Mouse (Mus musculus) heart, embryonic 15.5 days (tissue): ENCODE results near the gene Dnm2. TPM values are rescaled to one million over a fixed set of nuclear protein-coding genes. Genes with fewer than 3 reads are reported as not detected.
A peak's percentile ranks its signal among the peaks of the same experiment; 100 is the strongest.

ENCODE experiments used
- ATAC-seq: fragments of 200-750 bp; cut with Nextera tagmentation; replicated peaks from 2 replicates; pipeline ENCODE4 v1.8.0; 2017; ENCODE audit warnings: low read depth, moderate TSS enrichment; ENCODE audit not compliant: insufficient number of reproducible peaks, insufficient read depth, low FRiP score
- H3K27ac ChIP-seq: fragments of 300-500 bp; sonication (generic); 2 replicates; pipeline ENCODE4 v1.5.1; 2015; ENCODE audit warnings: mild to moderate bottlenecking, inconsistent platforms
- H3K27me3 ChIP-seq: fragments of 300-500 bp; sonication (generic); 2 replicates; pipeline ENCODE4 v1.6.1; 2015; ENCODE audit warnings: inconsistent platforms
- H3K36me3 ChIP-seq: fragments of 300-500 bp; sonication (generic); 2 replicates; pipeline ENCODE4 v1.6.1; 2015; ENCODE audit warnings: mild to moderate bottlenecking, inconsistent platforms
- H3K4me1 ChIP-seq: fragments of 300-500 bp; sonication (generic); replicated peaks from 2 replicates; pipeline ENCODE4 v1.6.1; 2015; ENCODE audit warnings: inconsistent platforms
- H3K4me2 ChIP-seq: fragments of 300-500 bp; sonication (generic); 2 replicates; pipeline ENCODE4 v1.6.1; 2015; ENCODE audit warnings: inconsistent platforms, mild to moderate bottlenecking, moderate library complexity
- H3K4me3 ChIP-seq: fragments of 300-500 bp; sonication (generic); 2 replicates; pipeline ENCODE4 v1.5.1; 2015; ENCODE audit warnings: mild to moderate bottlenecking, inconsistent platforms
- H3K9ac ChIP-seq: fragments of 300-500 bp; sonication (generic); 2 replicates; pipeline ENCODE4 v1.6.1; 2015; ENCODE audit warnings: mild to moderate bottlenecking, inconsistent platforms
- H3K9me3 ChIP-seq: fragments of 300-500 bp; sonication (generic); replicated peaks from 2 replicates; pipeline ENCODE4 v1.6.1; 2016; ENCODE audit warnings: inconsistent platforms
- WGBS: fragments of 180-500 bp; shearing (Covaris S2); methylation state at CpG from one replicate; pipeline ENCODE4 v1.1.7; 2015; ENCODE audit warnings: mixed read lengths; 5-methylcytosine and 5-hydroxymethylcytosine counted together
- polyA plus RNA-seq: library from polyadenylated mRNA; unstranded; fragments of >200 nt; fragmentation: Nextera tagmentation; extraction: Ambion mirVana; gene quantifications from 2 replicates; pipeline ENCODE4 v1.2.1, GENCODE M21; 2015

The Dnm2 gene
- polyA plus RNA-seq, 1 experiment from 2014 or later: 60.0 TPM

DNA sequence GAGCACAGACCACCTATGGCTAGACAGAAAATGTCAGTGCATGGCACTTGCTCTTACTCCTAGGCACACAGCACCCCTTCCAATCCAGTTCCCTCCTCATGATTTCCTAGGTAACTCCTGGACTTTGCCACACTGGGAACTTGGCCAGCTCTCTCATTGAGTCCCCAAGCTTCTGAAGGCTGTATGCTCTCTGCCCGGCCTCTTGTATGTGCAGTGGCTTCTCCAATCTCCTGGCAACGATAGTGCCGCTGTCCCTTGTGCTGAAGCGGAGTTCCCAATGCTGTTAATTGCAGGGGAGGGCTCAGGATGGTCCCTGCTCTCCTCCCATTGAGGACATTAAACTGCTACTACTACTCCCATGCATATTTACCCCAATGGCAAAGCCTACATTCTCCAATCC lies 16.8 kb upstream of the Dnm2 start:
- ATAC-seq: no peak
- no peaks in the 10 kb centered on the region for H3K9me3 ChIP-seq

DNA sequence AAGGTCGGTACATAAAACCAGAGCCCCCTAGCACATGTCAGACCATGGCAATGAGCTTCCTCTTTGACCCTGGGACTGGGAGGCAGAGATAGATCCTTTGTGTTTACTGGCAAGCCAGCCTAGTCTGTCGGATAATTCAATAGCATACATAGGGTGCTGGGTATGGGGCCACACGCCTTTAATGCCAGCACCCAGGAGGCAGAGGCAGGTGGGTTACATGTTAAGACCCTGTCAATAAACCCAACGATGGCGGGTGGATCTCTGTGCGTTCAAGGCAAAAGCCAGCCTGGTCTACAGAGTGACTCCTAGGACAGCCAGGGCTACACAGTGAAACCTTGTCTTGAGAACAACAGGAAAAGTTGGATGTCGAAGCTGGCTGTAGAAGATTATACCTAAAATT lies 16.1 kb upstream of the Dnm2 start:
- H3K36me3 ChIP-seq: peaks cover 33% of the 10 kb centered on the region
- no peak overlapping the region for H3K4me3 ChIP-seq
- WGBS: 73% methylated on average over 7 of the region's 7 CpGs
- ATAC-seq: no peak
- no peak overlapping the region for H3K27ac ChIP-seq
- peaks cover 8% of the 10 kb centered on the region for H3K4me1 ChIP-seq
- no peaks in the 10 kb centered on the region for H3K9me3 ChIP-seq
- no peaks in the 10 kb centered on the region for H3K27me3 ChIP-seq
- no peak overlapping the region for H3K9ac ChIP-seq
- H3K4me2 ChIP-seq: no peak overlapping the region

More for the DNA sequence above, 16.8 kb upstream of the Dnm2 start:
- H3K4me3 ChIP-seq: no peak overlapping the region
- H3K4me2 ChIP-seq: no peak overlapping the region
- H3K27ac ChIP-seq: no peak overlapping the region
- H3K36me3 ChIP-seq: peaks cover 38% of the 10 kb centered on the region
- no peak overlapping the region for H3K9ac ChIP-seq
- peaks cover 11% of the 10 kb centered on the region for H3K4me1 ChIP-seq
- no peaks in the 10 kb centered on the region for H3K27me3 ChIP-seq
- 11% methylated on average over 4 of the region's 4 CpGs for WGBS

DNA sequence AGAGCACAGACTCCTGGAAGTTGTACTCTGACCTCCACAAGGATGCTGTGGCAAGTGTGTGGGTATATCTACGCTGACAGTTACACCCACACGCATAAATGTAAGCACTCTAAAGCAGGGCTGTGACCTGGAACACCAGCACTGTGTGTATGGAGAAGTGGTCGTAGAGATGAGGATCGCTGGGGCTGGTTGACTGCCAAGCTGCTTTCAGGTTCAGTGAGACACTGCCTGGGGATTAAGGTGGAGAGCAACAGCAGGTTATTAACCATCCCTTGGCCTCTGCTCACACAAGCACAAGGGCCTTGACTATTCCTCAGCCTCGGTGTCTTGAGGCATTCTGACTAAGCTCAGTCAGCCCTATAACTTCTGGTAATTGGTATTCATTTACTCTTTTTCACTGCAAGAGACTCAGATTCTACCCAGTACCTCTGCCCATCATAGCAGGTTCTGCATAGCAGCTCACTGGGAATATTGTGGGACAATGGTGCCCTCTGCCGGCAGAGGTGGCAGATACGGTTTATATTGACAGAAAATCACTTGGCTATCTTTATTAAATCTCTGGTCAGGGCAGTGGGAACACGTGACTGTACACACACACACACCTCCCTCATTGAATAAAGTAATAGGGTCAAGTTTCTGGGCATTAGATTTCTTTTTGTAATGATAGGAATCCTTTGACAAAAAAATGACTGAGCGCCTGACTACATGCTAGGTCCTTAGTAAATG lies 15.0 kb upstream of the Dnm2 start:
- Histone ChIP-seq H3K9ac (no peak overlapping the region), H3K27me3 (no peaks in the 10 kb centered on the region), H3K4me1 (peaks cover 8% of the 10 kb centered on the region), H3K27ac (no peak overlapping the region), H3K4me3 (no peak overlapping the region), H3K9me3 (no peaks in the 10 kb centered on the region), H3K36me3 (peaks cover 22% of the 10 kb centered on the region), H3K4me2 (no peak overlapping the region)
- WGBS: 36% methylated on average over 9 of the region's 9 CpGs
- ATAC-seq: no peak

DNA sequence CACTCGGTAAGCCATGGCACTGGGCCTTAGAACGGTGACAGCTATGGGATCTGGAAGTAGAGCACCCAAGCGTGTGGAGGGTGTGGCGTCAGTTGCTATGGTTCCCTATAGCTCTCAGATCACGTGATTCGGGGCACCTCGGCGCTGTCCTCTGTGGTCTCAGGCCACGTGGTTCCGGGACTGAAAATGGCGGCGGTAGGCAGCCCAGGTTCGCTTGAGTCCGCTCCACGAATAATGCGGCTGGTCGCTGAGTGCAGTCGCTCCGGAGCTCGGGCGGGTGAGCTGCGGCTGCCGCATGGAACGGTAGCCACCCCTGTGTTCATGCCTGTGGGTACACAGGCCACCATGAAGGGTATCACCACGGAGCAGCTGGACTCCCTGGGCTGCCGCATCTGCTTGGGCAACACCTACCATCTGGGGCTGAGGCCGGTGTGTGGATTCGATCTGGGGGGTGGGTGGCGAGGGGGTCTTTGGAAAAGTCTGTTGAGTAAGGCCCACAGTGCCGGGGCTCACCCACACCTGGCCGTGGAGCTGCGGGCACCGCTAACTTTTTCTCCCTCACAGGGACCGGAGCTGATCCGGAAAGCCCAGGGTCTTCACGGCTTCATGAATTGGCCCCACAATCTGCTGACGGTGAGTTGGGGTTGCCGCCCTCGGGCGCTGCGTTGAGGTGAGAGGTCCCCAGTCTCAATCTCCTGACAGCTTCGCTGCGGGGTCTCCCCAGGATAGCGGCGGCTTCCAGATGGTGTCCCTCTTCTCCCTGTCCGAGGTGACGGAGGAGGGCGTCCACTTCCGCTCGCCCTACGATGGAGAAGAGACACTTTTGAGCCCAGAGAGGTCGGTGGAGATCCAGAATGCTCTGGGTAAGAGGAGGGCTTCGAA lies 12.8 kb upstream of the Dnm2 start, which contains the start of gene Qtrt1:
Qtrt1 (plus strand) TSS at position 169 of the 882 bp plus-strand sequence.
- peak within 1 kb of the TSS; percentile 45; the same call in 1 of the 2 replicates for H3K27ac ChIP-seq
- no peaks in the 10 kb centered on the region for H3K27me3 ChIP-seq
- H3K4me1 ChIP-seq: peaks cover 8% of the 10 kb centered on the region
- WGBS: 2% methylated on average over 53 of the region's 53 CpGs
- no peaks in the 10 kb centered on the region for H3K9me3 ChIP-seq
- peak within 1 kb of the TSS; percentile 70 for H3K9ac ChIP-seq
- peak; percentile 93 for ATAC-seq
- peak within 1 kb of the TSS; percentile 90 for H3K4me2 ChIP-seq
- peak within 1 kb of the TSS; percentile 73 for H3K4me3 ChIP-seq
- peaks cover 3% of the 10 kb centered on the region; the same call in 1 of the 2 replicates for H3K36me3 ChIP-seq

DNA sequence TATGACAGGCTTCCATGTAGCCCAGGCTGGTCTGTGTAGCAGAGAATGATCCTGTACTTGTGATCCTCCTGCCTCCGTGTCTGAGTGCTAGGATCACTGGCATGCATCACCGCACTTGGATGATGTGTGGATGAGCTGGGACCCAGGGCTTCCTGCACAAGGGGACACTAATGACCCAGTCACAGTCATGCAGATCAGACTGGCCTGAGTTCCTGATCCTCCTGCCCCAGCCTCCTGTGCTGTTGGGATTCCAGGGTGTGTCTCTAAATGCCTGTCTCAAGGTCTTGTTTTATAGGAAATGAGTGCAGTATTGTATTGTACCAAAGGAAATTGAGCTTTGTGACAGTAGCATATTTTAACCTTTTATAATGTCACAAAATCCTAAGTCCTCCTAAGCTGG lies 6.8 kb upstream of the Dnm2 start:
- no peak overlapping the region for H3K9ac ChIP-seq
- H3K27ac ChIP-seq: no peak overlapping the region
- peaks cover 28% of the 10 kb centered on the region for H3K36me3 ChIP-seq
- no peaks in the 10 kb centered on the region for H3K27me3 ChIP-seq
- ATAC-seq: no peak
- no peak overlapping the region for H3K4me2 ChIP-seq
- no peak overlapping the region for H3K4me3 ChIP-seq
- H3K9me3 ChIP-seq: no peaks in the 10 kb centered on the region
- no peaks in the 10 kb centered on the region for H3K4me1 ChIP-seq
- WGBS: 92% methylated on average over 2 of the region's 2 CpGs

DNA sequence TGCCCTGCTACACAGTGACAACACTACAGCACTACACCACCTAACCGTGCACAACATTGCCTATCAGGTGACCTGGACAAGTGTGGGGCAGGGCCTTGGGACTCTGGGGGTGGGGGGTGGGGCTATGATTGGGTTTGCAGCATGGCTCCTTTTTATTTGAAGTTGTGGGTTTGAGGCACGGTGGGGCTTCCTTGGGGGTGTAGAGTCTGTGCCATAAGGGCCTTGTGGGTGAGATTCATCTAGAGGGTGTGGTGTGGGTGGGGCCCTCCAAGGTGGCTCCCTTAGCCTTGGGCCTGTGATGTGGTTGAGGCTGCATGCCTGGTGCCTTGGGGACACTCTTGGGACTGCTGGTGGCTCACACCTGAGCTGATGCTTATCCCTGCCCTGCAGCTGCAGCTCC lies 5.1 kb upstream of the Dnm2 start:
- no peak for ATAC-seq
- WGBS: 73% methylated on average over 2 of the region's 2 CpGs
- peaks cover 4% of the 10 kb centered on the region; the same call in 1 of the 2 replicates for H3K4me1 ChIP-seq
- no peak overlapping the region for H3K4me2 ChIP-seq
- H3K27me3 ChIP-seq: no peaks in the 10 kb centered on the region
- no peak overlapping the region for H3K9ac ChIP-seq
- no peak overlapping the region for H3K4me3 ChIP-seq
- H3K27ac ChIP-seq: no peak overlapping the region
- H3K36me3 ChIP-seq: peaks cover 28% of the 10 kb centered on the region
- H3K9me3 ChIP-seq: no peaks in the 10 kb centered on the region

DNA sequence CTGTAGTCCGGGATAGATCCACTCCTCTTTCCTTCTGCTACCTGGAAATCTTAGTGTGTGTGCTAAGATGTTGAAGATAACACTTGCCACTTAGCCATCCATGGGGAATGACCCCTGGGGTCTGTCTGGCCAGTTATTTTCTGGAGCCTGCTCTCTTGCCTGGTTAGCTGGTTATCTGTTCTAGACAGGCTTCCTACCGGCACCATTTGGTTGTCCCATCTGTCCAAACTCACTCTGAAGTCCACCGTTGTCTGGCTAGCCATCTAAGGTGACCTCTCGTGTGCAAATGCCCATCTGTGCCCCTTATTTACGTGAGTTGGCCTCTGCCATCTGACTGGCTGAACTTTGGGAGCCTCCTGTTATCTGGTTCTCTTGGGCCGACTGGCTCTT lies 843 bp downstream of the Dnm2 start:
- Histone ChIP-seq H3K4me2 (peak overlapping the region; percentile 77), H3K9ac (peak overlapping the region; percentile 92), H3K9me3 (no peaks in the 10 kb centered on the region), H3K4me1 (peaks cover 38% of the 10 kb centered on the region), H3K36me3 (peaks cover 10% of the 10 kb centered on the region; the same call in 1 of the 2 replicates), H3K4me3 (peak overlapping the region; percentile 95), H3K27ac (peak overlapping the region; percentile 91), H3K27me3 (no peaks in the 10 kb centered on the region)
- 6% methylated on average over 6 of the region's 6 CpGs for WGBS
- no peak for ATAC-seq

DNA sequence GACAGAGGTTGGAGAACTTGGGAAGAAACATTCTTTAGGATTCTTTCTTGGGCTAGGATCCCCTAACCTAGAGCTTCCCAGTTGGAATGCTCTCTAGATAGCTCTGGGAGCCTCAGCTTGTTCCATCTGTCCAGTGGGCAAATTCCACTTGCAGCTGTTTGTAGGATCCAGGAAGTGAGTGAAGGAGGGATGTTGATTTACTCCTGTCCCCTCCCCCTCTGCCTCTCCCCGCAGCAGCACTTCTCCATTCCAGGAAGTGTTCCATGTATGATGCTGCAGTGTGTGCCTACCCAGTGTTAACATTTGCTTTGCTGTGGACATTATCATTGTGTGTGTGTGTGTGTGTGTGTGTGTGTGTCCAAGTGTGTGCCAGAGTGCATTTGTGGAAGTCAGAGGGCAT lies 1.3 kb downstream of the Dnm2 start:
- H3K27me3 ChIP-seq: no peaks in the 10 kb centered on the region
- H3K4me3 ChIP-seq: peak overlapping the region; percentile 95
- no peaks in the 10 kb centered on the region for H3K9me3 ChIP-seq
- H3K9ac ChIP-seq: peak overlapping the region; percentile 92
- peak overlapping the region; percentile 77 for H3K4me2 ChIP-seq
- no peak for ATAC-seq
- 0% methylated on average over 1 of the region's 1 CpGs for WGBS
- 0 out of 2 replicates have a peak, but pooled peaks cover 5% of the 10 kb centered on the region for H3K36me3 ChIP-seq
- peaks cover 43% of the 10 kb centered on the region for H3K4me1 ChIP-seq
- H3K27ac ChIP-seq: 0 out of 2 replicates have a peak overlapping the region, but pooled peaks have one; percentile 91

DNA sequence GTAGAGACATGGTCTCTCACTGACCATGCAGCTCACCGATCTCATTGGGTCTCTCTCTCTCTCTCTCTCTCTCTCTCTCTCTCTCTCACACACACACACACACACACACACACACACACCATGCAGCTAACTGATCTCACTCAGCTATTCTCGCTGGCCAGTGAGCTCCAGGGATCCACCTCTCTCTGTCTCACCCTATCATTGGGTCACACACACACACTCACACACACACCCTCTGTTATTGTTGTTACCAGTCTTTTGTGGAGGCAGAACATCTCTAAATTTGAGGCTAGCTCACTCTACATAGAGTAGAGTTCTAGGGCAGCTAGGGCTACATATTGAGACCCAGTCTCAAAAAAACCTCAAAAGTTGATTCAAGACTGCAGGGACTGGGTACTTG lies 1.8 kb downstream of the Dnm2 start:
- Histone ChIP-seq H3K36me3 (no peaks in the 10 kb centered on the region), H3K4me1 (peaks cover 47% of the 10 kb centered on the region), H3K4me3 (peak overlapping the region; percentile 95; the same call in 1 of the 2 replicates), H3K9me3 (no peaks in the 10 kb centered on the region), H3K27me3 (no peaks in the 10 kb centered on the region), H3K4me2 (peak overlapping the region; percentile 77), H3K27ac (no peak overlapping the region), H3K9ac (no peak overlapping the region)
- no peak for ATAC-seq
- 69% methylated on average over 2 of the region's 2 CpGs for WGBS

DNA sequence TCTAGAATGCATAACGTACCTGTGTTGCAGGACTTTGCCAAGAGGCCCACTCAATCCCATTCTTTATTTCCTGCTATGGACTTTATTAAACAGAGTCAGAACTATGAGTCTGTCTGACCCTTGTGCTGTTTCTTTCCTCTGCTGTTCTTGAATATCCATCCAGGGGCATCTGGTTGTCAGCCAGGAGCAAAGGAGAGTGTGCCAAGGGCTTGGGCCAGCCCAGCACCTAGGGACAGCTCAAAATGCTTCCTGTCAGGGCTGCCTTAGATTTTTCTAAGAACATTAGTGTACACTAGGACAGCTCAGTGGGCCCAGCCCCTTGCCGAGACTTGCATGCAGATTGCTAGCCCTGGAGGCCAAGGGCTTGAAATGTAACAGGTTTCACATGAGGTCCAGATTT lies 3.1 kb downstream of the Dnm2 start:
- Histone ChIP-seq H3K4me2 (no peak overlapping the region), H3K4me3 (no peak overlapping the region), H3K27me3 (no peaks in the 10 kb centered on the region), H3K9me3 (no peaks in the 10 kb centered on the region), H3K4me1 (peaks cover 51% of the 10 kb centered on the region), H3K36me3 (no peaks in the 10 kb centered on the region), H3K27ac (0 out of 2 replicates have a peak overlapping the region, but pooled peaks have one; percentile 2), H3K9ac (no peak overlapping the region)
- WGBS: 79% methylated on average over 2 of the region's 2 CpGs
- no peak for ATAC-seq

DNA sequence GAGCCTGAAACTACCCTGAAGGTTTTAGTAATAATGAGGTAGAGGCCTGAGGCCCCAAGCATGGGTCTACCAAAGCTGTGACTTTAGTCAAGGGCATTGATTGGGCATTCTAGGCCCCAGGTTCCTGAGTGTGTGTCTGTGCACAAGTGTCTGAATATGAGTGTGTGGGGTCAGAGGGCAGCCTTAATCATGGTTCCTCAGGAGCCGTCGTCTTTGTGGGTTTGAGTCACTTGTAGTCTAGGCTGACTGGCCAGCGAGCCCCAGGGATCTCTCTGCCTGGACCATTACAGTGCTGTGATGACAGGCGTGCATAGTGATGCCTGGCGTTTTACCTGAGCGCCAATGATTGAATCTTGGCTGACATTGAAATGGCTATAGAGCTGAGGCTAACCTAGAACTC lies 3.5 kb downstream of the Dnm2 start:
- H3K27me3 ChIP-seq: no peaks in the 10 kb centered on the region
- H3K27ac ChIP-seq: no peak overlapping the region
- peaks cover 54% of the 10 kb centered on the region for H3K4me1 ChIP-seq
- no peak for ATAC-seq
- no peak overlapping the region for H3K4me2 ChIP-seq
- H3K9ac ChIP-seq: no peak overlapping the region
- WGBS: 81% methylated on average over 6 of the region's 6 CpGs
- H3K36me3 ChIP-seq: no peaks in the 10 kb centered on the region
- H3K4me3 ChIP-seq: no peak overlapping the region
- H3K9me3 ChIP-seq: no peaks in the 10 kb centered on the region
